In genomic region chr14:34820653-34821005, GRCm38 (mm10) we compare ENCODE assay signal across 9 mouse cellular contexts. TPM values are rescaled to one million over a fixed set of nuclear protein-coding genes. Genes with fewer than 3 reads are reported as not detected.
DNase-seq lines count a peak whose midpoint lies in the region; ATAC-seq and TF ChIP-seq lines count a peak whose summit lies in the region.
"Had no signal": no experiment of that assay in that cellular context is flagged by ENCODE, and none has a peak within 500 bp of the region (broad histone marks: within the 10 kb centered on the region; RNA-seq: fewer than 3 reads in every experiment).

No protein-coding gene starts in this region.

- H3K9ac ChIP-seq in forebrain, embryonic 14.5 days (ENCODE audit: low read length) = peak overlapping the region; percentile 71
- H3K9ac ChIP-seq in neural tube, embryonic 15.5 days (replicated peaks) = peak overlapping the region; percentile 96

- H3K36me3 ChIP-seq in E14TG2a.4 (ENCODE audit: insufficient read depth, low read length) = no peaks in the 10 kb centered on the region
- no peaks in the 10 kb centered on the region for H3K36me3 ChIP-seq in forebrain, embryonic 14.5 days (ENCODE audit: control insufficient read depth, insufficient read depth, low read length)
- no peaks in the 10 kb centered on the region for H3K36me3 ChIP-seq in neural tube, embryonic 15.5 days

- no peak overlapping the region for H3K27ac ChIP-seq in forebrain, embryonic 14.5 days (ENCODE audit: low read depth, low read length)
- peak overlapping the region; percentile 90 for H3K27ac ChIP-seq in neural tube, embryonic 15.5 days (replicated peaks)

- ATAC-seq in forebrain, embryonic 14.5 days = 0 out of 2 replicates have a peak, but pooled peaks have one; percentile 1
- ATAC-seq in neural tube, embryonic 15.5 days (ENCODE audit: low FRiP score) = no peak

- no peak for TF ChIP-seq CTCF in E14TG2a.4 (conservative IDR thresholded peaks at IDR 0.05; ENCODE audit: low read length)

- H3K27me3 ChIP-seq in E14TG2a.4 (ENCODE audit: insufficient read depth, low read length) = peaks cover 85% of the 10 kb centered on the region
- H3K27me3 ChIP-seq in forebrain, embryonic 14.5 days (replicated peaks; ENCODE audit: control insufficient read depth, insufficient read depth, low read length) = peaks cover 58% of the 10 kb centered on the region
- H3K27me3 ChIP-seq in neural tube, embryonic 15.5 days (replicated peaks) = peaks cover 32% of the 10 kb centered on the region

- intact Hi-C loops in left cerebral cortex, postnatal 4 days (cut with DNase I) = loop anchor here (10.0 kb wide), 2 partner anchors 254 to 1394 kb away; no protein-coding TSS in a partner anchor

- DNase-seq in gastrocnemius, postnatal 4 days (ENCODE audit: low spot score in 2 of 2) = peak; percentile 9 to 16
- no peak for DNase-seq in gastrocnemius, postnatal 10 days
- DNase-seq in forebrain, embryonic 14.5 days (ENCODE audit: low spot score) = peak; percentile 28
- DNase-seq in left cerebral cortex, postnatal 4 days = peak; percentile 40
- no peak for DNase-seq in adrenal gland, adult 8-10 months
- no peak for DNase-seq in gastrocnemius, adult 18-20 months (ENCODE audit: low spot score)

- H3K4me2 ChIP-seq in forebrain, embryonic 14.5 days (ENCODE audit: low read length) = peak overlapping the region; percentile 90
- H3K4me2 ChIP-seq in neural tube, embryonic 15.5 days = peak overlapping the region; percentile 78

- under 1% methylated on average over 12 of the region's 12 CpGs for WGBS in forebrain, embryonic 14.5 days
- 2% methylated on average over 12 of the region's 12 CpGs for WGBS in neural tube, embryonic 15.5 days

- H3K4me3 ChIP-seq in E14TG2a.4 (replicated peaks; ENCODE audit: low read length) = peak overlapping the region; percentile 85
- peak overlapping the region; percentile 59 for H3K4me3 ChIP-seq in forebrain, embryonic 14.5 days (ENCODE audit: low read depth, low read length)
- peak overlapping the region; percentile 82 for H3K4me3 ChIP-seq in neural tube, embryonic 15.5 days (replicated peaks)

- H3K4me1 ChIP-seq in E14TG2a.4 (replicated peaks; ENCODE audit: low read depth, low read length) = peaks cover 39% of the 10 kb centered on the region
- H3K4me1 ChIP-seq in forebrain, embryonic 14.5 days (ENCODE audit: control insufficient read depth, insufficient read depth, low read length) = peaks cover 10% of the 10 kb centered on the region; the same call in 1 of the 2 replicates
- H3K4me1 ChIP-seq in neural tube, embryonic 15.5 days = peaks cover 50% of the 10 kb centered on the region

- peaks cover 3% of the 10 kb centered on the region; the same call in 1 of the 2 replicates for H3K9me3 ChIP-seq in E14TG2a.4 (ENCODE audit: low read length)
- no peaks in the 10 kb centered on the region for H3K9me3 ChIP-seq in forebrain, embryonic 14.5 days (replicated peaks; ENCODE audit: control insufficient read depth, low read length)
- H3K9me3 ChIP-seq in neural tube, embryonic 15.5 days (replicated peaks) = no peaks in the 10 kb centered on the region

RNA-seq across cellular contexts. Expression of gene Grid1, which starts 0.7 kb away (rescaled TPM):
- under 1 TPM; 0.27 to 0.34 TPM for total RNA-seq in gastrocnemius, postnatal 4 days (2021)
- under 1 TPM; 0.23 to 0.32 TPM for total RNA-seq in gastrocnemius, postnatal 10 days (2021)
- 1.1 and 1.9 TPM in 2 replicates for polyA plus RNA-seq in forebrain, embryonic 14.5 days (2014; fragmentation: Nextera tagmentation; extraction: Ambion mirVana)
- 10 to 100 TPM; 42.9 to 51.1 TPM for total RNA-seq in left cerebral cortex, postnatal 4 days (2021)
- polyA plus RNA-seq in neural tube, embryonic 15.5 days (2015; fragmentation: Nextera tagmentation; extraction: Ambion mirVana) = 7.2 and 8.3 TPM in 2 replicates
- total RNA-seq in adrenal gland, adult 8-10 months (2022) = 1 to 10 TPM; 1.3 to 1.7 (median 1.4) TPM
- not detected for total RNA-seq in gastrocnemius, adult 18-20 months (2021)
- total RNA-seq: CH12.LX had no signal

Comparison
In these comparisons a context has a peak if more than half of its experiments do, and no peak if none do; other contexts are left out.
1. DNase-seq: peak in gastrocnemius, postnatal 4 days (2 of 2), forebrain, embryonic 14.5 days (single experiment) and left cerebral cortex, postnatal 4 days (single experiment); none in gastrocnemius, postnatal 10 days (single experiment), adrenal gland, adult 8-10 months (single experiment) and gastrocnemius, adult 18-20 months (single experiment).
2. RNA of gene Grid1, which starts 0.7 kb away (total RNA-seq): 42.9 to 51.1 TPM in left cerebral cortex, postnatal 4 days; 1.3 to 1.7 TPM in adrenal gland, adult 8-10 months, 0.27 to 0.34 TPM in gastrocnemius, postnatal 4 days, 0.23 to 0.32 TPM in gastrocnemius, postnatal 10 days and not detected in gastrocnemius, adult 18-20 months; every median in the first group is over 10 times any median in the second.
3. Peak in every context shown above with its lines, with median percentiles within 50 percentile points of each other: H3K4me3 ChIP-seq.